Mouse (Mus musculus) neutrophil, adult 5-6 weeks (primary cell): Measurements from ENCODE around the gene Zfp760. TPM values are rescaled to one million over a fixed set of nuclear protein-coding genes. Genes with fewer than 3 reads are reported as not detected.
"Not testable (repeated sequence)": the region's sequence is repeated elsewhere in the genome, so short reads cannot be mapped to it uniquely, and the experiment has no call there.

ENCODE experiments used
- ATAC-seq: fragments of 151-379, 151-347 bp; 2 replicates; pipeline ENCODE4 v1.8.0; 2017; ENCODE audit warnings: mild to moderate bottlenecking, moderate TSS enrichment; ENCODE audit not compliant: insufficient number of reproducible peaks, poor library complexity, low FRiP score, severe bottlenecking; ENCODE audit errors: extremely low read depth
- total RNA-seq: library from RNA; stranded (forward); fragments of 200-1000 nt; gene quantifications from 2 replicates; pipeline ENCODE4 v1.2.3, GENCODE M21; 2017

The Zfp760 gene
- total RNA-seq = 5.0 and 5.7 TPM in 2 replicates

DNA sequence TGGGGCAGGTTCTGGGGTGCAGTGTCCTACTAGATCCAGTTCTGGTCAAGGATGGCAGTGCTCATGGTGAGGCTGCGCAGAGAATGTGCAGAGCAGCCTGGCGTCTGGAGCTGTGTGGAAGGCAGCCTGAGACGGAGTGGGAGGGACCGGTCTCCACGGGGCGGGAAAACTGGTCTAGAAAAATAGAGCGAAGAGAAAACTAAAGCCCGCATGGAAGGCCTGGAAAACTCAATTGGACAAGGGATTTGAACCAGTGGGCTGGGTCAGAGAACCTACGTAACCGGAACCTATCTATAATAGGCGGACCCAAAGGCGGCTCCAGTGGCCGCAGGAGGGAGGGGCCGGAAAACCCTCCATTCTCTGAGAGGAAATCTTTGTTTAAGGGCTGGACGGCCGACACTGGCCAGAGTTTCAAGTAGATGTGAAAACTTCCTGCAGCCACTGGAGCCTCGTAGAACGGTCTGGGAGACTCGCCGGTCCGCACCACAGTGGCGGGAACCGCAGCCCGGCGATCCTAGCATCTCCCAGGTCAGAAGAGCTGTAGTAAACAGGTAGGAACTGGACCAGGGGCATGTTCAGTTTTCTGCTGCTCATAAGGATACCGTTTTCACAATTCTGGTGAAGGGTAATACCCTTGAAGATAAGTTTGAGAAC lies at the start of gene Zfp760:
Gene Zfp760 (plus strand): TSS at position 399 of the 654 bp plus-strand sequence.
- peak; percentile 80 for ATAC-seq

DNA sequence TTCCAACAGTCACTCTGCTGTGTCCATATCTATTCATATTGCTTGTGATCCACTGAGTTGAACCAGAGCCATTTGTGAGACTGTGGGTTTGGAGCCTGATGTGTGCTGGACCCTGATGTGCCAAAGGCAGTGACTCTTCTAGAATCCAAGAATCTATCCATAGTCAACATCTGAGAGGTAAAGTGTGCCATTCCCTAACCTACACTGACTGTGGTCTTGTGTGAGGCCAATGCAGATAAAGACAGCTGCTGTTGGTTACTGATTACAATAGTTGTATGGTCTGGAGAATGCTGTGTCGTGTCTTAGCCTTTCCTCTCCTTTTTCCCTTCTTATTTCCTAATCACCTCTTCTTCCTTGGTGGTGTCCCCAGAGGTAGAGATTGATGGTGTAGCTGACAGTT lies 28.7 kb upstream of the Zfp760 start:
- ATAC-seq = not testable (repeated sequence)

- peak; percentile 98 for ATAC-seq
Measured at GRCm38 (mm10) chr17:21679273-21680018, 28.1 kb upstream of the Zfp760 start.

DNA sequence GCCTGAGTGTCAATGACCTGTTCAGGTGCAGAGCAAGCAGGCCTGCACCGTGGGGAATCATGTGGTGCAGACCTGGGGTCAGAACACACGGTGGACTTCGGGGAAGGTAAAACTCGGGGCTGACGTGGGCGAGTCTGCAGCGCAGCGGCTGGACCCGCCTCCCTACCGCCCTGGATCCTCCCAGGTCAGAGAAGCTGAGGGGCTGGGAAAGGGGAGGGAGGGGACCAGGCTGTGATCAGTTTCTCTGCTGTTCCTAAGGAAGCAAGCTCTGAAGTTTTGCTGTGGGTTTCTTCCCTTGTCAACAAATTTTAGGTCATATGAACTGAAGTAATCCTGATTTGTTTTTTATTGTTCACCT lies 27.5 kb upstream of the Zfp760 start:
- not testable (repeated sequence) for ATAC-seq

DNA sequence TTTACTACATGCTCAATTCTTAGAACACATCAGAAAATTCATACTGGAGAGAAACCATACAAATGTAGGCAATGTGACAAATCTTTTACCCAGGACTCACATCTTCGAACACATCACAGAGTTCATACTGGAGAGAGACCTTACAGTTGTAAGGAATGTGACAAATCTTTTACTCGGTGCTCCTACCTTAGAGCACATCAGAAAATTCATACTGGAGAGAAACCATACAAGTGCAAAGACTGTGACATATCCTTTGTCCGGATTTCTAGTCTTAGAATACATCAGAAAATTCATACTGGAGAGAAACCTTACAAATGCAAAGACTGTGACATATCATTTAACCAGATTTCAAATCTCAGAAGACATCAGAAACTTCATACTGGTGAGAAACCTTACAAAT lies 16.0 kb upstream of the Zfp760 start, which contains the start of gene Gm10226:
Gene Gm10226 (plus strand): TSS at position 301 of the 400 bp plus-strand sequence.
- ATAC-seq = no peak

- no peak for ATAC-seq
Measured at GRCm38 (mm10) chr17:21693342-21693741, 14.2 kb upstream of the Zfp760 start.

DNA sequence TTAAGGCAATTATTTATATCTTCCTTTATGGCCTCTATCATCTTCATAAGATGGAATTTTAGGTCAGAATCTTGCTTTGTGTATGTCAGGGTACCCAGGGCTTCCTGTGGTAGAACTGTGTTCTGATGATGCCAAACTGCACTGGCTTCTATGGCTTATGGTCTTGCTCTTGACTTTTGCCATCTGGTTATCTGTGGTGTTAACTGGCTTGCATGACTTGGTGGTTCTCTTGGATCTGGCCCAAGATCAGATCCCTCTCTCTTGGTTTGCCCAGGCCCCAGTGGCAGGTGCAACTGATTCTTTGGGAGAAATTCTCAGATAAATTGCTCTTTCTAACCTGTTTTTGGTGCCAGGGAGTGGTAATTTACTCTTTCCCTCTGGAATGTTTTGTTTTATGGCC lies 11.5 kb upstream of the Zfp760 start:
- ATAC-seq = no peak

- ATAC-seq = no peak
Measured at GRCm38 (mm10) chr17:21702281-21703240, 5.0 kb upstream of the Zfp760 start.

DNA sequence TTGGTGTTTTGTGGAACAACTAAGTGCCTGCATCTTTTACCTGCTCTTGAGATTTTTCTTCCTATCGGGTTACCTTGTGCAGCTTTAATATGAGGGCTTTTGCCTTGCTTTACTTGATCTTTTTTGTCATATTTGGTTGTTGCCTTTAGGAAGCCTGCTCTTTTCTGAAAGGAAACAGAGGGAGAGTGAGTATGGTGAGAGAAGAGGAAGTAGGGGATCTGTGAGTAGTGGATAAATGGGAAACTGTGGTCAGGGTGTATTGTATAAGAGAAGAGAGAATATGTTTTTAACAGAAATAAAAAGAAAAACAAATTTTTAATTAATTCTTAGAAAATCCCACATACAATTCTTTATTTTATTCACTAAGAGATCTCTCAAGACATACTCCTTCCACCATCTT lies 4.1 kb upstream of the Zfp760 start:
- no peak for ATAC-seq

DNA sequence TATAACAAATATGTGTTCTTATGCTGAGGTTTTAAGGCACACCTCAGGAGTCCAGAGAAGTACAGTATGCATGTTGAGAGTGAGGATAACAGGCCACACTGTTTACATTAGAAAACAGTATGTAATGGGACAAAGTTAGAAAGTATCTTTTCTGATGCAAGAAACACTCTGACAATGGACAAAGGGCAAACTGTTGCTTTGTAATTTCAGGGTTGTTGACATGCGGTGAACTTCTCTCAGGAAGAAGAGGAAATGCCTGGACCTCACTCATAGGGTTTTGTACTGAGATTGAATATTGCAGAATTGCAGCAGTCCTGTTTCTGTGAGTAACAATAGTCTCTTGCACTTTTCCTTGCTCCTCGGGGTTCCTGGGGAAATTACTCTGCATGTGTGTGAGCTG lies 860 bp downstream of the Zfp760 start:
- no peak for ATAC-seq

DNA sequence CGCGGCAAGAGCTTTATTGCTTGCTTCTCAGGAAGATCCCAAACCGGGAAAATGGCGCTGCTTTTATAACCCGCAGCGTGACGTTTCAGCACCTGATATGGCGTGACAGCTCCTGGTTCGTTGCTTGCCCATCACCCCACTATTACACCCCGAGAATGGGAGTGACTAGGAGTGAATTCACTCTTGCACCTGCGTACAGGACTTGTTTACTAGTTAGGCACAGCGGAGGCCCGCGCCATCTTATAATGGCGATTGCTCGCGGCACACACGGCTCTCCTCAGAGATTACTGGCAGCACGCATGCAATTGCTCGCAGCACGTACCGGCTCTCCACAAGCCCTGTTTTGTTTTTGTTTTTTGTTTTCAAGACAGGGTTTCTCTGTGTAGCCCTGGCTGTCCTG lies 23.0 kb downstream of the Zfp760 start, which contains the start of gene Zfp229:
Gene Zfp229 (plus strand): TSS at position 301 of the 400 bp plus-strand sequence.
- not testable (repeated sequence) for ATAC-seq

GRCm38 (mm10) chr17:21733049-21733448 lies 25.5 kb downstream of the Zfp760 start:
- no peak for ATAC-seq

GRCm38 (mm10) chr17:21733529-21734031 lies 26.0 kb downstream of the Zfp760 start:
- peak; percentile 75 for ATAC-seq

- ATAC-seq = no peak
Measured at GRCm38 (mm10) chr17:21752791-21753190, 45.2 kb downstream of the Zfp760 start.

- no peak for ATAC-seq
Measured at GRCm38 (mm10) chr17:21753342-21754208, 46.0 kb downstream of the Zfp760 start.

GRCm38 (mm10) chr17:21770336-21770735 lies 62.8 kb downstream of the Zfp760 start:
- ATAC-seq = no peak
